Mouse (Mus musculus) ES-E14 (cell line): Measurements from ENCODE around the gene Gphb5. TPM values are rescaled to one million over a fixed set of nuclear protein-coding genes. Genes with fewer than 3 reads are reported as not detected.
"Not testable (repeated sequence)": the region's sequence is repeated elsewhere in the genome, so short reads cannot be mapped to it uniquely, and the experiment has no call there.

Experiments
- DNase-seq: peaks from one replicate; pipeline ENCODE4 v3.0.0-alpha.2; 2013; ENCODE audit warnings: low read depth, low spot score
- H3K27ac ChIP-seq: 2 replicates; pipeline ENCODE4 v1.5.1; 2012; ENCODE audit warnings: low read depth, mild to moderate bottlenecking, low read length, moderate library complexity, mixed read lengths; ENCODE audit not compliant: poor library complexity, insufficient read depth, severe bottlenecking
- H3K36me3 ChIP-seq: 2 replicates; pipeline ENCODE4 v1.6.1; 2012; ENCODE audit warnings: mild to moderate bottlenecking, low read length, moderate library complexity, mixed read lengths; ENCODE audit not compliant: control insufficient read depth, poor library complexity, insufficient read depth, severe bottlenecking
- H3K4me1 ChIP-seq, 2 experiments: fragments of 150-350 bp in 1 of 2; sonication (generic) in 1 of 2; 2 replicates each; pipeline ENCODE4 v1.6.1; 2012; ENCODE audit warnings: low read length in 2 of 2, mild to moderate bottlenecking in 1 of 2, mixed read lengths in 1 of 2; ENCODE audit not compliant: control insufficient read depth in 2 of 2, insufficient read depth in 2 of 2, poor library complexity in 1 of 2
- H3K4me3 ChIP-seq, 2 experiments: fragments of 150-350 bp in 1 of 2; sonication (generic) in 1 of 2; 2 replicates each; pipeline ENCODE4 v1.5.1; 2012; ENCODE audit warnings: low read length in 2 of 2, low read depth in 1 of 2, mild to moderate bottlenecking in 1 of 2, mixed read lengths in 1 of 2; ENCODE audit not compliant: insufficient read depth in 1 of 2, poor library complexity in 1 of 2, severe bottlenecking in 1 of 2
- H3K9ac ChIP-seq: 2 replicates; pipeline ENCODE4 v1.6.1; 2012; ENCODE audit warnings: low read depth, mild to moderate bottlenecking, low read length, mixed read lengths; ENCODE audit not compliant: poor library complexity, insufficient read depth, severe bottlenecking
- H3K9me3 ChIP-seq: fragments of 150-350 bp; sonication (generic); 2 replicates; pipeline ENCODE4 v1.6.1; 2012; ENCODE audit warnings: low read depth, mild to moderate bottlenecking, low read length; ENCODE audit not compliant: control insufficient read depth, insufficient read depth
- CHD2 ChIP-seq: IDR thresholded peaks from 2 replicates; pipeline ENCODE4 v1.6.1; 2014; ENCODE audit warnings: mild to moderate bottlenecking, low read depth, low read length, inconsistent platforms
- HCFC1 ChIP-seq: IDR thresholded peaks from 2 replicates; pipeline ENCODE4 v1.6.1; 2012; ENCODE audit warnings: low read length, inconsistent platforms, borderline replicate concordance; ENCODE audit not compliant: insufficient read depth
- MAFK ChIP-seq: IDR thresholded peaks from 2 replicates; pipeline ENCODE4 v1.6.1; 2014; ENCODE audit warnings: mild to moderate bottlenecking, low read depth, low read length, inconsistent platforms; ENCODE audit not compliant: insufficient read depth
- ZC3H11A ChIP-seq: IDR thresholded peaks from 2 replicates; pipeline ENCODE4 v1.6.1; 2012; ENCODE audit warnings: low read depth, mild to moderate bottlenecking, inconsistent platforms, low read length, borderline replicate concordance
- ZNF384 ChIP-seq: IDR thresholded peaks from 2 replicates; pipeline ENCODE4 v1.6.1; 2012; ENCODE audit warnings: low read depth, low read length, inconsistent platforms
- in situ Hi-C, 2 experiments: fragments of 600-800 bp; cut with MboI; formaldehyde crosslinking; loops; one replicate each; pipeline ENCODE4 v1.15.1; 2025; ENCODE audit warnings: low sequenced_read_pairs in 2 of 2, inconsistent platforms in 1 of 2; ENCODE audit not compliant: unreplicated experiment in 2 of 2
- total RNA-seq: library from RNA; depleted of rRNA; stranded (reverse); fragments of 300-350 nt; gene quantifications from 2 replicates; pipeline ENCODE4 v1.2.3, GENCODE M21; 2012

Gphb5 gene
- total RNA-seq, 1 experiment, result not detected

- in situ Hi-C loops, result no loop called here
- no peaks in the 10 kb centered on the region for H3K9me3 ChIP-seq
- peaks cover 5% of the 10 kb centered on the region for H3K36me3 ChIP-seq
Measured at GRCm38 (mm10) chr12:75449475-75449966, 32.9 kb upstream of the Gphb5 start.

GRCm38 (mm10) chr12:75448921-75449320 is 32.3 kb upstream of the Gphb5 start:
- Histone ChIP-seq H3K9ac (no peak overlapping the region), H3K9me3 (no peaks in the 10 kb centered on the region), H3K36me3 (peaks cover 5% of the 10 kb centered on the region), H3K4me1 (no peaks in the 10 kb centered on the region), H3K27ac (no peak overlapping the region), H3K4me3 (no peak overlapping the region)
- in situ Hi-C loops, result no loop called here
- no peak for DNase-seq
- TF ChIP-seq ZC3H11A, result no peak
- TF ChIP-seq MAFK, result no peak
- no peak for TF ChIP-seq ZNF384
- no peak for TF ChIP-seq HCFC1
- no peak for TF ChIP-seq CHD2

More at GRCm38 (mm10) chr12:75449475-75449966, 32.9 kb upstream of the Gphb5 start:
- H3K4me1 ChIP-seq, result no peaks in the 10 kb centered on the region
- no peak for TF ChIP-seq ZC3H11A
- no peak for TF ChIP-seq ZNF384
- no peak for TF ChIP-seq CHD2
- TF ChIP-seq HCFC1, result no peak
- no peak for TF ChIP-seq MAFK
- no peak for DNase-seq
- no peak overlapping the region for H3K4me3 ChIP-seq
- H3K27ac ChIP-seq, result no peak overlapping the region
- H3K9ac ChIP-seq, result no peak overlapping the region

- Histone ChIP-seq H3K27ac (no peak overlapping the region), H3K9ac (no peak overlapping the region), H3K4me1 (no peaks in the 10 kb centered on the region), H3K4me3 (no peak overlapping the region), H3K36me3 (no peaks in the 10 kb centered on the region), H3K9me3 (no peaks in the 10 kb centered on the region)
- TF ChIP-seq CHD2, result no peak
- TF ChIP-seq MAFK, result no peak
- no peak for TF ChIP-seq HCFC1
- no peak for TF ChIP-seq ZC3H11A
- no peak for TF ChIP-seq ZNF384
- DNase-seq, result no peak
- in situ Hi-C loops, result no loop called here
Measured at GRCm38 (mm10) chr12:75446245-75446644, 29.7 kb upstream of the Gphb5 start.

GRCm38 (mm10) chr12:75432400-75432799 is 15.8 kb upstream of the Gphb5 start:
- in situ Hi-C loops, result not testable (repeated sequence)

GRCm38 (mm10) chr12:75429685-75430396 is 13.3 kb upstream of the Gphb5 start:
- in situ Hi-C loops, result no loop called here
- H3K4me1 ChIP-seq, result peaks cover 1 to 4% of the 10 kb centered on the region in 2 experiments; a peak in 1 of 4 replicates

More at GRCm38 (mm10) chr12:75432400-75432799, 15.8 kb upstream of the Gphb5 start:
- DNase-seq, result peak; percentile 33
- not testable (repeated sequence) for H3K4me1 ChIP-seq, H3K9ac ChIP-seq, H3K4me3 ChIP-seq, H3K36me3 ChIP-seq, H3K9me3 ChIP-seq
- peak overlapping the region; percentile 32; the same call in 1 of the 2 replicates for H3K27ac ChIP-seq

More at GRCm38 (mm10) chr12:75429685-75430396, 13.3 kb upstream of the Gphb5 start:
- Histone ChIP-seq H3K27ac (no peak overlapping the region), H3K9me3 (no peaks in the 10 kb centered on the region), H3K36me3 (no peaks in the 10 kb centered on the region), H3K9ac (no peak overlapping the region), H3K4me3 (no peak overlapping the region)
- DNase-seq, result no peak
- TF ChIP-seq ZNF384, result no peak
- TF ChIP-seq CHD2, result no peak
- no peak for TF ChIP-seq MAFK
- no peak for TF ChIP-seq HCFC1
- TF ChIP-seq ZC3H11A, result no peak
